Mouse (Mus musculus): Measurements from ENCODE around the gene Chit1. TPM values are rescaled to one million over a fixed set of nuclear protein-coding genes. Genes with fewer than 3 reads are reported as not detected.

The Chit1 gene
- polyA plus RNA-seq, 1 experiment from 2014 or later, result not detected

- WGBS, result 83% methylated on average over 5 of the region's 5 CpGs
- no peaks in the 10 kb centered on the region; the same call in 1 of the 2 replicates for H3K27me3 ChIP-seq (replicated peaks)
- ATAC-seq, result no peak
These were observed 77.2 kb downstream of the Chit1 start for GRCm38 (mm10) chr1:134188217-134188616.

DNA sequence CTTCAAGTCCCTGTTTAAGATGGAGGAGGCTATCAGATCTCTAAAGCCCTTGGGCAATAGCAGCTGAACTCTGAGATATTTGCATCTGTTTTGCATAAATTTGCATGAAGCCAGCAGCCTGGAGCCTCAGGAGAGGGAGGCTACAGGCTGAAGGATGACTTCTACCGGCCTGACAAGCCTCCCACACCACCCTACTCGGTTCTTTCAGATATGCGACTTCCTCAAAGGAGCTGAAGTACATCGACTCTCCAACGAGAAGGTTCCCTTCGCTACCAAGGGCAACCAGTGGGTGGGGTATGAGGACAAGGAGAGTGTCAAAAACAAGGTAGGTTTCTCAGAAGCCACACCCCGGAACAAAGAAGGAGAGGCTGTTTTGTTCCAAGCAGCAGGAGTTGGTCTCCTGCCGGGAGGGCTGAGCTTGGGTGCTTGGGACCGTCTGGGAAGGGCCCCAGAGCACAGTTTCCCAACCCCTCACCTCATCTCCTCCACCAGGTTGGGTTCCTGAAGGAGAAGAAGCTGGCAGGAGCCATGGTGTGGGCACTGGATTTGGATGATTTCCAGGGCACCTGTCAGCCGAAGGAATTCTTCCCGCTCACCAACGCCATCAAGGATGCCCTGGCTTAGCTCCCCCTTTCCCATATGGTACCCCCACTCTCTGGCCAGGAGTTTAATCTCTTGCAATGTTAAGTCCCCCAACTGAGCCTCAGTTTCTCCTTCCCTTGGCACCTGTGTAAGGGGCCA lies 78.1 kb downstream of the Chit1 start:
- peak; percentile 53; the same call in 1 of the 2 replicates for ATAC-seq
- no peaks in the 10 kb centered on the region for H3K9me3 ChIP-seq
- H3K9ac ChIP-seq, result no peak overlapping the region
- H3K36me3 ChIP-seq, result no peaks in the 10 kb centered on the region
- H3K27ac ChIP-seq, result no peak overlapping the region
- H3K4me3 ChIP-seq (replicated peaks), result no peak overlapping the region
- WGBS, result 27% methylated on average over 12 of the region's 12 CpGs
- no peaks in the 10 kb centered on the region; the same call in 1 of the 2 replicates for H3K27me3 ChIP-seq (replicated peaks)
- H3K4me1 ChIP-seq (replicated peaks), result peaks cover 12% of the 10 kb centered on the region
- no peak overlapping the region for H3K4me2 ChIP-seq (replicated peaks)

More at GRCm38 (mm10) chr1:134188217-134188616, 77.2 kb downstream of the Chit1 start:
- Histone ChIP-seq H3K9me3 (no peaks in the 10 kb centered on the region), H3K4me1 (replicated peaks) (0 out of 2 replicates have a peak, but pooled peaks cover 4% of the 10 kb centered on the region), H3K4me2 (replicated peaks) (no peak overlapping the region), H3K4me3 (replicated peaks) (no peak overlapping the region), H3K9ac (no peak overlapping the region), H3K36me3 (no peaks in the 10 kb centered on the region), H3K27ac (no peak overlapping the region)

DNA sequence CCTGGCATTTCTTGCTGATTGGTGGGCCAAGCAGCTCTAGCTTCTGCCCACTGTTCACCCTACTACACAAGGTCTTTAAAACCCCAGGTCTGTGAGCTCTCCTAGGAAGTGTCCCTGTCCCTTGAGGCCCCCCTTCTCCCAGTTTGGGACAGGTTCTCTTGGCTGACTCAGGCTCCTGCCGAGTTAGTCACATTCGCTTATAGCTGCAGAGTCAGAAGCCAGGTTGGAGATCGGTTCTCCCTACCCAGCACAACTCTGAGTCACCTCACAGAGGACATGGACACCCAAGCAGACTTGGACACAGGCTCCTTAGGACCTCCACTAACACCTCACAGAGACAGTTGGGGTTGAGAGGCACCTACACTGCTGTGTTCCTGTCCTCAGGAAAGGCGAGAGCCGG lies 80.2 kb downstream of the Chit1 start:
- Histone ChIP-seq H3K36me3 (no peaks in the 10 kb centered on the region), H3K4me3 (replicated peaks) (no peak overlapping the region), H3K4me2 (replicated peaks) (no peak overlapping the region), H3K27me3 (replicated peaks) (no peaks in the 10 kb centered on the region; the same call in 1 of the 2 replicates), H3K27ac (no peak overlapping the region), H3K9me3 (no peaks in the 10 kb centered on the region), H3K9ac (no peak overlapping the region), H3K4me1 (replicated peaks) (peaks cover 24% of the 10 kb centered on the region)
- WGBS, result 89% methylated on average over 5 of the region's 5 CpGs
- no peak for ATAC-seq

DNA sequence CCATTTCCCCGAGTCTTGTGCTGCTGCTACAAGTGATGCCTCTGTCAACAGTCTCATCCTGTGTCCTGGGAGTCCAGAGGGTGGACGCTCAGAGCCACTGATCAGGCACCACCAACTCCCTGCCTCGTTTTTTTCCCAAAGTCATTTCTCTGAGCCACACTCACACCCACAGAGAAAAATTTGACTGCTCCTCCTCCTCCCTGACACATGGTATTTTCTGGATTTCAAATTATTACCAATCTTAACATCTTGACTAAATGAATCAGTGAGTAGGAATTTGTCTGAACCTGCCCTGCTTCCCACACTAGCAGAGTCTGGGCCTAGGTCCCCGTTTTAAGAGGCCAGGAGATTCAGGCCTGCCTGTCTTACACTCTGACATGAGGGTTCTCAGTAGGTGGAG lies 81.0 kb downstream of the Chit1 start:
- Histone ChIP-seq H3K36me3 (no peaks in the 10 kb centered on the region), H3K4me1 (replicated peaks) (peaks cover 26% of the 10 kb centered on the region), H3K4me3 (replicated peaks) (no peak overlapping the region), H3K4me2 (replicated peaks) (no peak overlapping the region), H3K9me3 (no peaks in the 10 kb centered on the region), H3K27me3 (replicated peaks) (no peaks in the 10 kb centered on the region), H3K27ac (no peak overlapping the region), H3K9ac (no peak overlapping the region)
- no peak for ATAC-seq
- 34% methylated on average over 4 of the region's 4 CpGs for WGBS

DNA sequence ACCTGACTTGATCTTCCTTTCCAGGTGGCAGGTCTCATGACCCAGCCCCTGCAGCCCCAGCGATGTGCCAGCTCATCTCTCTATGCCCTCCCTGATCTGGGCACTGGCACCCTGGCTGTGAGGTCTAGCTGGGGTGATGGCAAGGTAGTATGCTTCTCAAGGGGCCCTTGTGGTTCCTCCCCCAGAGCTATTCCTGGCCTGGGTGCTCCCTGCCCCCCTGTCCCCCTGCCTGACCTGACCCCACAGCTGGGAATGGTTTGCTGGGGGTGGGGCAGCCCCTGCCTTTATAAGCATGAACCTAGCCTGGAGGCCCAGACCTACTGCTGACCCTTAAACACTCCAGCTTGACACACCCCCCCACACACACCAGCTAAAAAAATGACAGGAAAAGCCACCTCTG lies 82.1 kb downstream of the Chit1 start, which contains the start of gene Mybph:
Gene Mybph (plus strand): TSS at position 323 of the 400 bp plus-strand sequence.
- 61% methylated on average over 1 of the region's 1 CpGs for WGBS
- Histone ChIP-seq H3K27me3 (replicated peaks) (no peaks in the 10 kb centered on the region), H3K9me3 (no peaks in the 10 kb centered on the region), H3K4me2 (replicated peaks) (no peak within 1 kb of the TSS), H3K4me1 (replicated peaks) (peaks cover 26% of the 10 kb centered on the region), H3K4me3 (replicated peaks) (no peak within 1 kb of the TSS), H3K9ac (no peak within 1 kb of the TSS), H3K27ac (no peak within 1 kb of the TSS), H3K36me3 (no peaks in the 10 kb centered on the region)
- no peak for ATAC-seq

DNA sequence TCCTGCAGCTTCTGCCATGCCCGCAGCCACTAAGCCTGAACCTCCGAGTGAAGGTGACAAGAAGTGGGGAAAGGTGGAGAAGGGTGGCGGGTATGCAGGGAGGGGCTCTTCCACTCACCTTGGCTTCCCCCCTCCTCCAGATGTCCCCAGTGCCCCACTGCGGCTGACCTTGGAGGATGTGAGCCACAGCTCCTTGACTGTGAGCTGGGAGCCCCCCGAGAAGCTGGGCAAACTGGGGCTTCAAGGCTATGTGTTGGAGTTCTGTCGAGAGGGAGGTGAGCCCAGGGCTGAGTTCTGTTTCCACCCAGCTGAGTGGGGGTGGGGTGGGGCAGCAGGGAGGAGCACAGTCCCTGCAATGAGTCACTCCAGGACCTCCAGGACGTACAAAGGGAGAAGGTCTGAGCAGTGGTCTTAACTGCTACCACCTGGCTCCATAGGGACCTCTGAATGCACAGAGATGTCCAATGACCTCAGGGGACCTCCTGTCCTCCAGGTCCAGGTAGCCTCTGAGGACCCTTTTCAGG lies 82.7 kb downstream of the Chit1 start:
- H3K36me3 ChIP-seq, result no peaks in the 10 kb centered on the region
- H3K9me3 ChIP-seq, result no peaks in the 10 kb centered on the region
- H3K4me1 ChIP-seq (replicated peaks), result peaks cover 26% of the 10 kb centered on the region
- no peak overlapping the region for H3K4me2 ChIP-seq (replicated peaks)
- 51% methylated on average over 7 of the region's 7 CpGs for WGBS
- H3K4me3 ChIP-seq (replicated peaks), result no peak overlapping the region
- no peaks in the 10 kb centered on the region for H3K27me3 ChIP-seq (replicated peaks)
- ATAC-seq, result no peak
- H3K9ac ChIP-seq, result no peak overlapping the region
- H3K27ac ChIP-seq, result no peak overlapping the region

DNA sequence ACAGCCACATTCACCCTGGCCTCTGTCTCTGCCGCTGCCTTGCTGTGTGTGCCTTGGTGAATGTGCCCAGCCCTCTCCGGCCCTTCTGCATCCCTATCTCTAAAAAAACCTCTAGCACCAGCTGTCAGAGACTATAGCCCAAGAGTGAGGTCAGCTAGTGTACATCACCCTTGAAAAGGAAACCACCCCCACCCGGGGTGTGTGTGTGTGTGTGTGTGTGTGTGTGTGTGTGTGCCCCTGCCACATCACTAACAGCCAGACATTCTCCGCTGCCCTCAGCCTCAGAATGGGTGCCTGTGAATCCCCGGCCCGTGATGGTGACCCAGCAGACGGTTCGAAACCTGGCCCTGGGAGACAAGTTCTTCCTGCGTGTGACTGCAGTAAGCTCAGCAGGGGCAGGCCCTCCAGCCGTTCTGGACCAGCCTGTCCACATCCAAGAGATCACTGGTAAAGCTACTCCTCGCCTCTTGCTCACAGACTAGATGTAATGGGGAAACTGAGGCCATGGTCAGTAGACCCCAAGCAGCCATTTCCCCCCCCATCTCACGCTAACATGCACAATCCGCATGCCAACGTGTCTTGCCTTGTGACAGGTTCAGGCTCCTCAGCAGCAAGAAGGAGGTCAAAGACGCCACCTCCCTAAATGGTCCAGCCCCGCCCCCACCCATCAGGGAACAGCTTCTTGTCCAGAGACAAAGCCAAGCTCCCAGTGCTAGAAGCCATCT lies 83.4 kb downstream of the Chit1 start:
- H3K4me2 ChIP-seq (replicated peaks), result no peak overlapping the region
- H3K9me3 ChIP-seq, result no peaks in the 10 kb centered on the region
- no peak for ATAC-seq
- whole genome bisulfite sequencing, result 78% methylated on average over 16 of the region's 16 CpGs
- H3K27me3 ChIP-seq (replicated peaks), result no peaks in the 10 kb centered on the region
- peaks cover 23% of the 10 kb centered on the region for H3K4me1 ChIP-seq (replicated peaks)
- H3K27ac ChIP-seq, result no peak overlapping the region
- no peak overlapping the region for H3K9ac ChIP-seq
- H3K36me3 ChIP-seq, result no peaks in the 10 kb centered on the region
- no peak overlapping the region for H3K4me3 ChIP-seq (replicated peaks)

GRCm38 (mm10) chr1:134195117-134195516 lies 84.1 kb downstream of the Chit1 start:
- ATAC-seq, result no peak
- Histone ChIP-seq H3K9ac (no peak overlapping the region), H3K27me3 (replicated peaks) (no peaks in the 10 kb centered on the region)

DNA sequence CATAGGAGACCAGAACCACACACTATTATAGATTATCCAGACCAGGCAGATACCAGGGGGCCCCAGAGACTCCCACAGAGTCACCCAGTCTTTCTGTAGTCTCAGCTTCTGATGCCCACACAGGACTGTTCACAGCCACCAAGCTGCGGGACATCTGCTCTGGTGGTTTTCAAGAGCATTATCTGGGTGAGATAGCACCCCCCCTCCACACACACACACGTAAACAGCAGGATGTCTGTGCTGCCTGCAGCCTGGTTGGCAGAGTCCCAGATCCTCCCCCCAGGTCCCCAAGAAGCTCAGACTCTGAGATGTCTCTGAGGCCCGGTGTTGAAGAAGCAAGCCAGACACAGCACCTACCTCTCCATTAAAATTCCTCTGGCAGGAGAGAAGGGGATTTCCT lies 84.5 kb downstream of the Chit1 start:
- no peaks in the 10 kb centered on the region for H3K36me3 ChIP-seq
- H3K9ac ChIP-seq, result no peak overlapping the region
- no peaks in the 10 kb centered on the region for H3K9me3 ChIP-seq
- no peaks in the 10 kb centered on the region for H3K27me3 ChIP-seq (replicated peaks)
- peak overlapping the region; percentile 44; the same call in 1 of the 2 replicates for H3K27ac ChIP-seq
- 19% methylated on average over 3 of the region's 3 CpGs for WGBS
- no peak overlapping the region for H3K4me3 ChIP-seq (replicated peaks)
- peaks cover 22% of the 10 kb centered on the region for H3K4me1 ChIP-seq (replicated peaks)
- H3K4me2 ChIP-seq (replicated peaks), result no peak overlapping the region; the same call in 1 of the 2 replicates
- peak; percentile 13; the same call in 1 of the 2 replicates for ATAC-seq

More at GRCm38 (mm10) chr1:134195117-134195516, 84.1 kb downstream of the Chit1 start:
- peaks cover 22% of the 10 kb centered on the region for H3K4me1 ChIP-seq (replicated peaks)
- no peak overlapping the region for H3K4me2 ChIP-seq (replicated peaks)
- 30% methylated on average over 2 of the region's 2 CpGs for WGBS
- no peak overlapping the region for H3K27ac ChIP-seq
- no peaks in the 10 kb centered on the region for H3K9me3 ChIP-seq
- no peak overlapping the region for H3K4me3 ChIP-seq (replicated peaks)
- H3K36me3 ChIP-seq, result no peaks in the 10 kb centered on the region

DNA sequence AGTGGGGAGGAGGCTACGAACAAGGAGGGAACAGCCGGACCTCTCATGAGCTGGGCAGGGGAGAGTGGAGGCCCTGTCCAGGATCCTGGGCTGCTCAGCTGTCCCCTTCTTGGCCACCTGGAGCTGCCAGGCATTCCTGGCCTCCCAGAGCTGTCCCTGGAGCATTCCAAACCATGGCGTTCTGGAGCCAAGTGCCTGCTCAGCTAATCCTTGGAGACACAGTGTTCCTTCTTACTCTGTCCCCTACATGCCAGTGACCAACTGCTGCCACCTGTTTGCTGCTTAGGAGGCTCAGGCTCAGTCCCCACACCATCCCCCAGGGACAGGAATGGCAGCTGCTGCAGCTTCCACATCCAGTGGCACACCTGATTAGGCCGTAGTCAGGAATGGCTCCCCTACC lies 84.9 kb downstream of the Chit1 start:
- Histone ChIP-seq H3K9ac (no peak overlapping the region), H3K36me3 (no peaks in the 10 kb centered on the region), H3K27ac (peak overlapping the region; percentile 44), H3K4me1 (replicated peaks) (peaks cover 22% of the 10 kb centered on the region), H3K4me2 (replicated peaks) (no peak overlapping the region; the same call in 1 of the 2 replicates), H3K4me3 (replicated peaks) (no peak overlapping the region), H3K27me3 (replicated peaks) (no peaks in the 10 kb centered on the region), H3K9me3 (no peaks in the 10 kb centered on the region)
- peak; percentile 36 for ATAC-seq
- 45% methylated on average over 4 of the region's 4 CpGs for WGBS

DNA sequence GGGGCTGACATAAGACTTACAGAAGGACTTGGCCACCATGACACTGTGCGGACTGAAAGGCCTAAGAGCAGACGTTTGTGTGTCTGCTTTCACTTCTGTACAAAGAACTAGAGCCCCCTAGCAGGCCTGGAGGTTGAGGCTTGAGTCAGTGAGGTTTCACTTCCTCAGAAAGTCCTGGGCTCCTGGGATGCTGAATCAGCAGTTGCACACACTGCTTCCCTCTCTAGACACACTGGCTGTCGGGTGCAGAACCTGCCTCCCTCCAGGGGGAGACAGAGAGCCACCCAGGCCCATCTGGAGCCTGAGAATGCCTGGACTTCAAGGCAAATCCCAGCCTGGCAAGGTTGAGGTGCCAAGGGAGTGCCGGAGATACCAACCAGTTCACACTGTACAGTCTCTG lies 85.3 kb downstream of the Chit1 start:
- 69% methylated on average over 4 of the region's 4 CpGs for WGBS
- no peak overlapping the region for H3K4me3 ChIP-seq (replicated peaks)
- no peak overlapping the region for H3K9ac ChIP-seq
- H3K27me3 ChIP-seq (replicated peaks), result no peaks in the 10 kb centered on the region
- peak; percentile 32; the same call in 1 of the 2 replicates for ATAC-seq
- no peak overlapping the region; the same call in 1 of the 2 replicates for H3K27ac ChIP-seq
- peaks cover 22% of the 10 kb centered on the region for H3K4me1 ChIP-seq (replicated peaks)
- H3K36me3 ChIP-seq, result no peaks in the 10 kb centered on the region
- H3K4me2 ChIP-seq (replicated peaks), result no peak overlapping the region; the same call in 1 of the 2 replicates
- H3K9me3 ChIP-seq, result no peaks in the 10 kb centered on the region

DNA sequence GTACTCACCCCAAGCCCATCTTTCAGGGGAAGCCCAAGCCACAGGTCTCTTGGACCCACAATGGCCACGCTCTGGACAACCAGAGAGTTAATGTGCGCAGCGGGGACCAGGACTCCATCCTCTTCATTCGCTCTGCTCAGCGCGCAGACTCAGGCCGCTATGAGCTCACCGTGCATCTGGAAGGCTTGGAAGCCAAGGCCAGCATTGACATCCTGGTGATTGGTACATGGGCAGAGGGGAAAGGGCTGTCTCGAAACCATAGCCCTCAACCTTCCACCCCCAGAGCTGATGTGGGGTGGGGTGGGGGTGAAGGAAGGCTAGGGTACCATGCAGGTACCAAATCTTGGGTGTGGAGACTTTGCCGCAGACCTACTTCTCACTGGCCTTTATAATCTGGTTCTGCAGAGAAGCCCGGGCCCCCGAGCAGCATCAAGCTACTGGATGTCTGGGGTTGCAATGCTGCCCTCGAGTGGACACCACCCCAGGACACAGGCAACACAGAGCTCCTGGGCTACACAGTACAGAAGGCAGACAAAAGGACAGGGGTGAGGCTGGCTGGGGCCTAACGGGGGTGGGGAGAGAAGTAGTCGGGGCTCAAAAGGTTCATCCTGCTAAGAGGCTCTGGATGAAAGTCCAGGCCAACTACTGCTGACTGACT lies 86.4 kb downstream of the Chit1 start:
- H3K27ac ChIP-seq, result no peak overlapping the region
- H3K27me3 ChIP-seq (replicated peaks), result no peaks in the 10 kb centered on the region
- H3K4me3 ChIP-seq (replicated peaks), result no peak overlapping the region
- H3K9me3 ChIP-seq, result no peaks in the 10 kb centered on the region
- ATAC-seq, result no peak
- peaks cover 22% of the 10 kb centered on the region for H3K4me1 ChIP-seq (replicated peaks)
- no peaks in the 10 kb centered on the region for H3K36me3 ChIP-seq
- WGBS, result 80% methylated on average over 15 of the region's 15 CpGs
- no peak overlapping the region for H3K4me2 ChIP-seq (replicated peaks)
- H3K9ac ChIP-seq, result no peak overlapping the region

Measured in intestine, embryonic 15.5 days (tissue).